Mouse (Mus musculus) small intestine, adult 2 months (tissue): ENCODE data around the gene Cdkn2d.

ENCODE experiments used
- CTCF ChIP-seq: fragments of 200-500 bp; IDR thresholded peaks from 2 replicates; pipeline ENCODE4 v1.5.1; 2012; ENCODE audit warnings: low read depth, mild to moderate bottlenecking, control low read depth, inconsistent platforms, low read length, moderate library complexity, mixed read lengths; ENCODE audit not compliant: insufficient replicate concordance, insufficient read length; ENCODE audit errors: extremely low read depth
- POLR2A ChIP-seq: fragments of 200-500 bp; IDR thresholded peaks from 2 replicates; pipeline ENCODE4 v1.6.1; 2012; ENCODE audit warnings: low read depth, mild to moderate bottlenecking, control low read depth, inconsistent platforms, low read length, moderate library complexity

DNA sequence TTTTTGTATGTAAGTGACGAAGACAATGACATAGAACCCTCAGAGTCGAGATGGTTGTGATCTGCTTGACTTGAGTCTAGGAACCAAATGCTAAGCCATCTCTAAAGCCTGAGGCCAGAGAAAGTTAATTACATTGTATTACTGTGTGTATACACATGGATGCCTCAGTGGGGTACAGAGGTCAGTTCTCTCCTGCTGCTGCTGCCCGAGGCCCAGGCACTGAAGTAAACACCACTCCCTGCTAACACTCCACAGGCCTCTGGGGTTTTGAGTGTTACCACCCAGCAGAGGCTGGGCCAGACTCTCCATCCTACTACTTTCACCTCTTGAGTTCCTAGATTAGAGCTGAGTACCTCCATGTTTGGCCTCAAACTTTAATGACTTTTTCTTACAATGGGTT is 7.2 kb downstream of the Cdkn2d start:
- no peak for TF ChIP-seq CTCF
- no peak for TF ChIP-seq POLR2A
